Mouse (Mus musculus) heart, embryonic 10.5 days (tissue): ENCODE results near the gene Hba-a2. TPM values are rescaled to one million over a fixed set of nuclear protein-coding genes. Genes with fewer than 3 reads are reported as not detected.

ENCODE experiments used
- DNase-seq: peaks from one replicate; pipeline ENCODE4 v3.0.0-alpha.2; 2017; ENCODE audit warnings: low spot score
- H3K27ac ChIP-seq: fragments of 300-500 bp; sonication (generic); 2 replicates; pipeline ENCODE4 v1.5.1; 2016; ENCODE audit warnings: mild to moderate bottlenecking
- H3K27me3 ChIP-seq: fragments of 300-500 bp; sonication (generic); 2 replicates; pipeline ENCODE4 v1.6.1; 2016; ENCODE audit warnings: mild to moderate bottlenecking; ENCODE audit not compliant: poor library complexity, insufficient read depth, severe bottlenecking
- H3K36me3 ChIP-seq: fragments of 300-500 bp; sonication (generic); 2 replicates; pipeline ENCODE4 v1.6.1; 2016; ENCODE audit warnings: mild to moderate bottlenecking, moderate library complexity
- H3K4me1 ChIP-seq: fragments of 300-500 bp; sonication (generic); 2 replicates; pipeline ENCODE4 v1.6.1; 2016; ENCODE audit warnings: mild to moderate bottlenecking
- H3K4me3 ChIP-seq: fragments of 300-500 bp; sonication (generic); 2 replicates; pipeline ENCODE4 v1.5.1; 2016; ENCODE audit warnings: mild to moderate bottlenecking, moderate library complexity
- H3K9me3 ChIP-seq: fragments of 300-500 bp; sonication (generic); 2 replicates; pipeline ENCODE4 v1.6.1; 2016; ENCODE audit warnings: mild to moderate bottlenecking, moderate library complexity
- WGBS: fragments of 180-500 bp; shearing (Covaris S2); methylation state at CpG from one replicate; pipeline ENCODE4 v1.1.7; 2016; 5-methylcytosine and 5-hydroxymethylcytosine counted together
- polyA plus RNA-seq: library from polyadenylated mRNA; unstranded; fragments of >200 nt; fragmentation: Nextera tagmentation; extraction: Ambion mirVana; gene quantifications from 2 replicates; pipeline ENCODE4 v1.2.1, GENCODE M21; 2016

Hba-a2 gene
- polyA plus RNA-seq, 1 experiment from 2014 or later: 9,075 TPM

GRCm38 (mm10) chr11:32340476-32341473, 44.5 kb downstream of the Hba-a2 start:
- Histone ChIP-seq H3K36me3 (no peaks in the 10 kb centered on the region), H3K4me3 (0 out of 2 replicates have a peak overlapping the region, but pooled peaks have one; percentile 19), H3K27me3 (0 out of 2 replicates have a peak, but pooled peaks cover 6% of the 10 kb centered on the region), H3K27ac (no peak overlapping the region), H3K9me3 (no peaks in the 10 kb centered on the region), H3K4me1 (peaks cover 10% of the 10 kb centered on the region)
- WGBS: 29% methylated on average over 17 of the region's 17 CpGs
- DNase-seq: peak; percentile 87

DNA sequence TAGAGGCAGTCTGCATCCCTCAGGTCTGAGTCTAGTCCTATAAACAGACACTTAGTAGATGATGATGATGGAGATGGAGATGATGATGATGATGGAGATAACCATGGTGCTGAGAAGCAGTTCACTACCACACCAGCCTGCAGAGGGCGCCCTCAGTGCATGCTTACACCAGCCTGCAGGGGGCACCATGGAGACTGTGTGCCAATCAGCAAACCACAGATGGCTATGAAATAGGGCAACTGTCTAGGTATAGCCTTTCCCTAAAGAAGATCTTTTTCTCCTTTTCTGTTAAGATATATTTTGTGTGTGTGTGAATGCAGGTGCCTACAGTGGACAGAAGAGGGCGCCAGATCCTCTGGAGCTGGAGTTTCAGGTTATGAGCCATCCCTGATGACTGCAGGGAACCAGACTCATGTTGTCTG, 46.5 kb downstream of the Hba-a2 start:
- H3K4me3 ChIP-seq: no peak overlapping the region
- H3K27ac ChIP-seq: no peak overlapping the region
- H3K9me3 ChIP-seq: no peaks in the 10 kb centered on the region
- DNase-seq: no peak
- 0 out of 2 replicates have a peak, but pooled peaks cover 13% of the 10 kb centered on the region for H3K27me3 ChIP-seq
- peaks cover 18% of the 10 kb centered on the region for H3K4me1 ChIP-seq
- H3K36me3 ChIP-seq: no peaks in the 10 kb centered on the region
- 17% methylated on average over 2 of the region's 2 CpGs for WGBS

DNA sequence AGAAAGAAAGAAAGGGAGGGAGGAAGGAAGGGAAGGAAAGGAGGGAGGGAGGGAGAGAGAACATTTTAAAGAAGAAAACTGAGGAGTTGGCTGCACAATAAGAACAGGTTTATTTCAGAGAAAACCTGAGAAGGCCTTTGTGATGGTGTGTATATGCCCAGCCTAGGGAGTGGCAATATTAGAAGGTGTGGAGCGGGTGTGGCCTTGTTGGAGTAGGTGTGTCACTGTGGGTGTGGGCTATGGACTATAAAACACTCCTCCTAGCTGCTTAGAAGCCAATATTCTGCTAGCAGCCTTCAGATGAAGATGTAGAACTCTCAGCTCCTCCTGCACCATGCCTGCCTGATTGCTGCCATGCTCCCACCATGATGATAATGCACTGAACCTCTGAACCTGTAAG, 47.1 kb downstream of the Hba-a2 start:
- no peaks in the 10 kb centered on the region for H3K9me3 ChIP-seq

DNA sequence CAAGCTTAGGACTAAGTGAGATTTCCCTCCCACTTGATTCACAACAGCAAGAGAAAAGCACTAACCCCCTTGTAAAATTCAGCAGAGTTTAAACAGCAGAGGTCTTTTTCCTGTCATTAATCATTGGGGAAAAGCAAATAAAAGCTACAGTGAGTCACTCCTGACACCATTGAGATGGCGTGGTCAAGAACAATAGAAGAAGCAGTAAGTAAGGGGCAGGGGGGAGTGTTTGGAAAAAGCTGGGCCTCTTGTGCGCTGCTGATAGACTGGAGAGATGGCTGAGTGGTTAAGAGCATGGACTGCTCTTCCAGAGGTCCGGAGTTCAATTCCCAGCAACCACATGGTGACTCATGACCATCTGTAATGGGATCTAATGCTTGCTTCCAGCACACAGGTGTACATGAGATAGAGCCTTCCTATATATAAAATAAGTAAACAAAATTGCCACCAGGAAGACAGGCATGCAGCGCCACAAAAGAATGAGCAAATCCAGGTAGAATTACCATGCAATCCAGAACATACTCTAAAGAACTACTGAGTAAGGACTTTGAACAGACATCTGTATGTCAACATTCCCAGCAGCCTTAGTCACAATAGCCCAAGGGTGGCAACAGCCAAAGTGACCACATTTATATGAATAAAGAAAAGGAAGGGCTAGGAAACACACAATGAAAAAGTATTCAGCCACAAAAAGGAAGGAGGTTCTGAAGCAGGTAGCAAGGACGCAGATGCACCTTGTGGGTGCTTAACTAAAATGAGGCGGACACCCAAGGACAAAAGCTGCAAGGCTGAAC, 49.4 kb downstream of the Hba-a2 start:
- Histone ChIP-seq H3K27ac (no peak overlapping the region), H3K36me3 (peaks cover 3% of the 10 kb centered on the region), H3K27me3 (0 out of 2 replicates have a peak, but pooled peaks cover 13% of the 10 kb centered on the region), H3K4me3 (no peak overlapping the region), H3K4me1 (peaks cover 42% of the 10 kb centered on the region), H3K9me3 (no peaks in the 10 kb centered on the region)
- 69% methylated on average over 6 of the region's 6 CpGs for WGBS
- no peak for DNase-seq

More for the DNA sequence above, 47.1 kb downstream of the Hba-a2 start:
- Histone ChIP-seq H3K4me1 (peaks cover 23% of the 10 kb centered on the region), H3K27ac (no peak overlapping the region), H3K27me3 (0 out of 2 replicates have a peak, but pooled peaks cover 13% of the 10 kb centered on the region), H3K36me3 (no peaks in the 10 kb centered on the region), H3K4me3 (no peak overlapping the region)
- WGBS: 87% methylated on average over 1 of the region's 1 CpGs
- DNase-seq: no peak

Other genes starting within 250 kb of the Hba-a2 start
- gene Il9r, start 96.2 kb upstream of the Hba-a2 start, polyA plus RNA-seq: 0.14 TPM in 1 of 2 replicates, not detected in the other
- 69.7 and 84.1 TPM in 2 replicates for gene Snrnp25, start 91.1 kb upstream of the Hba-a2 start, polyA plus RNA-seq
- gene Rhbdf1, start 74.2 kb upstream of the Hba-a2 start, polyA plus RNA-seq: 40.8 and 42.4 TPM in 2 replicates
- gene Mpg, start 70.0 kb upstream of the Hba-a2 start, polyA plus RNA-seq: 21.3 and 26.3 TPM in 2 replicates
- gene Nprl3, start 28.8 kb upstream of the Hba-a2 start, polyA plus RNA-seq: 43.8 and 44.5 TPM in 2 replicates
- 8,501 and 9,179 TPM in 2 replicates for gene Hba-x, start 20.1 kb upstream of the Hba-a2 start, polyA plus RNA-seq
- gene Hba-a1, start 13.0 kb upstream of the Hba-a2 start, polyA plus RNA-seq: 4,954 and 6,566 TPM in 2 replicates
- gene Hbq1b, start 9.5 kb upstream of the Hba-a2 start, polyA plus RNA-seq: 13.9 and 16.8 TPM in 2 replicates
- not detected in 2 replicates for gene Hbq1a, start 3.6 kb downstream of the Hba-a2 start, polyA plus RNA-seq
- gene Sh3pxd2b, start 51.3 kb downstream of the Hba-a2 start, polyA plus RNA-seq: 14.9 and 16.8 TPM in 2 replicates
- gene Ubtd2, start 158.9 kb downstream of the Hba-a2 start, polyA plus RNA-seq: 31.2 and 46.7 TPM in 2 replicates
- gene Efcab9, start 235.6 kb downstream of the Hba-a2 start, polyA plus RNA-seq: 0.36 TPM in 1 of 2 replicates, not detected in the other
- gene Stk10, start 236.8 kb downstream of the Hba-a2 start, polyA plus RNA-seq: 2.3 and 2.8 TPM in 2 replicates